Mouse (Mus musculus): ENCODE measurements around the gene Cep128.

Cep128 gene

GRCm38 (mm10) chr12:91171613-91172012, 212.6 kb downstream of the Cep128 start:
- DNase-seq = no peak

- no peak for DNase-seq
Observed at GRCm38 (mm10) chr12:91161015-91161730, 223.0 kb downstream of the Cep128 start.

- no peak for DNase-seq
Observed at GRCm38 (mm10) chr12:91158481-91158880, 225.7 kb downstream of the Cep128 start.

GRCm38 (mm10) chr12:91154052-91154451, 230.2 kb downstream of the Cep128 start:
- DNase-seq = no peak

GRCm38 (mm10) chr12:91149152-91149551, 235.1 kb downstream of the Cep128 start:
- DNase-seq = no peak

GRCm38 (mm10) chr12:91134740-91135517, 249.3 kb downstream of the Cep128 start:
- no peak for DNase-seq

GRCm38 (mm10) chr12:91115054-91115453, 269.2 kb downstream of the Cep128 start:
- DNase-seq = no peak

GRCm38 (mm10) chr12:91103316-91103715, 280.9 kb downstream of the Cep128 start:
- DNase-seq = no peak

GRCm38 (mm10) chr12:91097869-91098268, 286.3 kb downstream of the Cep128 start:
- no peak for DNase-seq

GRCm38 (mm10) chr12:91096197-91096596, 288.0 kb downstream of the Cep128 start:
- no peak for DNase-seq

- DNase-seq = no peak
Observed at GRCm38 (mm10) chr12:91088271-91088670, 295.9 kb downstream of the Cep128 start.

GRCm38 (mm10) chr12:91085967-91086366, 298.2 kb downstream of the Cep128 start:
- DNase-seq = no peak

GRCm38 (mm10) chr12:91075600-91075999, 308.6 kb downstream of the Cep128 start:
- DNase-seq = no peak

- DNase-seq = no peak
Observed at GRCm38 (mm10) chr12:91070551-91071045, 313.6 kb downstream of the Cep128 start.

GRCm38 (mm10) chr12:91067083-91067441, 317.1 kb downstream of the Cep128 start:
- no peak for DNase-seq

GRCm38 (mm10) chr12:91066286-91067082, 317.7 kb downstream of the Cep128 start:
- no peak for DNase-seq

GRCm38 (mm10) chr12:91065423-91065822, 318.8 kb downstream of the Cep128 start:
- DNase-seq = no peak

GRCm38 (mm10) chr12:91064368-91064999, 319.7 kb downstream of the Cep128 start:
- DNase-seq = no peak

GRCm38 (mm10) chr12:91063337-91064015, 320.7 kb downstream of the Cep128 start:
- no peak for DNase-seq

GRCm38 (mm10) chr12:91062681-91063080, 321.5 kb downstream of the Cep128 start:
- DNase-seq = no peak

- no peak for DNase-seq
Observed at GRCm38 (mm10) chr12:91059704-91060318, 324.4 kb downstream of the Cep128 start.

- no peak for DNase-seq
Observed at GRCm38 (mm10) chr12:91056885-91057284, 327.3 kb downstream of the Cep128 start.

Data from right cerebral cortex, postnatal 4 days (tissue).